Mouse (Mus musculus): Measurements from ENCODE around the gene Colq.

DNA sequence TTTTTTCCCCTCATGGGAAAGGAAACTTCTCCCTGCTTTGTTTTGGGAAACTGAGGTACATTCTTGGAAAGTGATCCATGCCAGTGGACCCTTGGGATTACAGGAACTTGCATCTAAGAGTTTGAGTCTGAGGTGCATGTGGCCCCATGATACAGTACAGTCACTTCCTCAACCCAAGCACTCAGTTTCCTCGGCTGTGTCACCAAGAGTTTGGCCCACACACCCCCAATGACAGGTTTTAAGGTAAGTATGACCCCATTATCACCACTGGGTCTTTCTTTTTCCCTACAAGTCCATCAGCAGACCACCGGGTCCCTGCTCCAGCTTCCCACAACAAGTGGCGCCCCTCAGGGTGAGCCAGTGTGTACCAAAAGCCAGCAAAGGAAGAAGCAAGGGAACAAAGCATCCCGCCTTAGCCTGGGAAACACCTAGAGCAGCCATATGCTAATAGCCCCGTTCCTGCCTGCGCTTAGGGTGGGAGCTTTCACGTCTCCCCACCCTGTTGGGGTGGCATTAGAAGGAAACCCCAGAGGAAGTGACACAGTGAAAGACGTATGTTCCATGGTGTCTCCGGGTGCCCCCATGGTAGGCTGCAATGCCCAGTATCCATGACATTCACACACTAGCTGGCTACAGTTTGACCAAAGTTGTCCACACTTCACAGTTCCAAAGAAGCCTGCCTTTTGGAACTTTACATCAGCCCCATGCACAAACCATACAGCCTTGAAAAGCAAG is 34.5 kb downstream of the Colq start:
- TF ChIP-seq CTCF (IDR thresholded peaks at IDR 0.05; ENCODE audit: low read depth) (no peak), EP300 (IDR thresholded peaks at IDR 0.05; ENCODE audit: low read depth) (no peak)

Measured in liver, embryonic 14.5 days (tissue).